Mouse (Mus musculus) heart, embryonic 13.5 days (tissue): ENCODE data around the gene Arhgap20. TPM values are rescaled to one million over a fixed set of nuclear protein-coding genes. Genes with fewer than 3 reads are reported as not detected.

Experiments used
- ATAC-seq: fragments of 200-750 bp; cut with Nextera tagmentation; 2 replicates; pipeline ENCODE4 v1.8.0; 2017; ENCODE audit warnings: moderate TSS enrichment; ENCODE audit not compliant: insufficient number of reproducible peaks, low FRiP score, low TSS enrichment; ENCODE audit errors: extremely low read depth
- H3K27ac ChIP-seq: fragments of 300-500 bp; sonication (generic); replicated peaks from 2 replicates; pipeline ENCODE4 v1.5.1; 2015; ENCODE audit warnings: moderate library complexity, mild to moderate bottlenecking, inconsistent platforms
- H3K27me3 ChIP-seq: fragments of 300-500 bp; sonication (generic); replicated peaks from 2 replicates; pipeline ENCODE4 v1.6.1; 2015; ENCODE audit warnings: mild to moderate bottlenecking, inconsistent platforms
- H3K36me3 ChIP-seq: fragments of 300-500 bp; sonication (generic); 2 replicates; pipeline ENCODE4 v1.6.1; 2015; ENCODE audit warnings: mild to moderate bottlenecking, inconsistent platforms
- H3K4me1 ChIP-seq: fragments of 300-500 bp; sonication (generic); 2 replicates; pipeline ENCODE4 v1.6.1; 2015; ENCODE audit warnings: inconsistent platforms
- H3K4me2 ChIP-seq: fragments of 300-500 bp; sonication (generic); 2 replicates; pipeline ENCODE4 v1.6.1; 2015; ENCODE audit warnings: inconsistent platforms, mild to moderate bottlenecking, moderate library complexity
- H3K4me3 ChIP-seq: fragments of 300-500 bp; sonication (generic); 2 replicates; pipeline ENCODE4 v1.5.1; 2015; ENCODE audit warnings: moderate library complexity, mild to moderate bottlenecking, inconsistent platforms
- H3K9ac ChIP-seq: fragments of 300-500 bp; sonication (generic); 2 replicates; pipeline ENCODE4 v1.6.1; 2015; ENCODE audit warnings: inconsistent platforms, mild to moderate bottlenecking, moderate library complexity
- H3K9me3 ChIP-seq: fragments of 300-500 bp; sonication (generic); 2 replicates; pipeline ENCODE4 v1.6.1; 2016; ENCODE audit warnings: inconsistent platforms
- WGBS: fragments of 180-500 bp; shearing (Covaris S2); methylation state at CpG from one replicate; pipeline ENCODE4 v1.1.7; 2015; ENCODE audit warnings: mixed read lengths; 5-methylcytosine and 5-hydroxymethylcytosine counted together
- polyA plus RNA-seq: library from polyadenylated mRNA; unstranded; fragments of >200 nt; fragmentation: Nextera tagmentation; extraction: Ambion mirVana; gene quantifications from 2 replicates; pipeline ENCODE4 v1.2.1, GENCODE M21; 2015

The Arhgap20 gene
- polyA plus RNA-seq, 1 experiment from 2014 or later = 1.5 TPM

DNA sequence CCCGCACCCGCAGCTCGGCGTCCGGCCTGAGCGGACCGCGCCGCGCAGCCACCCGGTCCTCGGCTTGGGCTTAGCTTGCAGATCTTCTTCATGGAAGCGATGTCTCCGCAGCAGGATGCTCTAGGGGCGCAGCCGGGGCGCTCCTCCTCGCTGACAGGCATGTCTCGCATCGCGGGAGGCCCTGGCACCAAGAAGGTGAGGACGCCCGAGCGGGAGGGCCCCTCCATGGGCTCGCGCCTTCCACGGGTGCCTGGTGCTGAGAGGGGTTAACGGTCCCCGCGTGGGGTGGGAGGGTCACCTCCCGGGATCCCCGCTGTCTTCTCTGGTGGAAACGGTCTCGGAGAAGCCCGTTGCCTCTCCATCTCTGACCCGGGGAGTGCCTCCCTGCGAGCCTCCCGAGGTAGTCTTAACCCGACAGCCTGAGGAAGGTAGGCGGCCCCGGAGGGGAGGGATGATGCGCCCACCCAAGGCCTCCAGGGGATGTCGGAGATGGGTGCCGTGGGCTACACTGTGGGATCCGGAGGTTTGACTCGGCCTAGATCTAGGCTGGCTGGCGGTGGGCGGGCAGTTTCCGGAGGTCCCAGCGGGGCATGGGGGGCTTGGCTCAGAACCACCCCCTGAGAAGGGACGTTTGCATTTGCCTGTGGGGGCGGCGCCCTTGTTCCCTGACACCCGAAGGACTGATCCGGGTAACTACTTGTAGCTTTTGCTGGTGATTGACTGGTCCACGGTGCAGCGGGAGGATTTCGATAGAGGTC is 459 bp downstream of the Arhgap20 start:
- WGBS = 0% methylated on average over 58 of the region's 58 CpGs
- no peaks in the 10 kb centered on the region for H3K9me3 ChIP-seq
- H3K4me2 ChIP-seq = peak overlapping the region; percentile 98
- peak overlapping the region; percentile 81 for H3K4me3 ChIP-seq
- H3K9ac ChIP-seq = peak overlapping the region; percentile 82
- H3K27ac ChIP-seq = no peak overlapping the region
- H3K36me3 ChIP-seq = no peaks in the 10 kb centered on the region
- peaks cover 65% of the 10 kb centered on the region for H3K27me3 ChIP-seq
- peaks cover 27% of the 10 kb centered on the region for H3K4me1 ChIP-seq
- ATAC-seq = no peak

DNA sequence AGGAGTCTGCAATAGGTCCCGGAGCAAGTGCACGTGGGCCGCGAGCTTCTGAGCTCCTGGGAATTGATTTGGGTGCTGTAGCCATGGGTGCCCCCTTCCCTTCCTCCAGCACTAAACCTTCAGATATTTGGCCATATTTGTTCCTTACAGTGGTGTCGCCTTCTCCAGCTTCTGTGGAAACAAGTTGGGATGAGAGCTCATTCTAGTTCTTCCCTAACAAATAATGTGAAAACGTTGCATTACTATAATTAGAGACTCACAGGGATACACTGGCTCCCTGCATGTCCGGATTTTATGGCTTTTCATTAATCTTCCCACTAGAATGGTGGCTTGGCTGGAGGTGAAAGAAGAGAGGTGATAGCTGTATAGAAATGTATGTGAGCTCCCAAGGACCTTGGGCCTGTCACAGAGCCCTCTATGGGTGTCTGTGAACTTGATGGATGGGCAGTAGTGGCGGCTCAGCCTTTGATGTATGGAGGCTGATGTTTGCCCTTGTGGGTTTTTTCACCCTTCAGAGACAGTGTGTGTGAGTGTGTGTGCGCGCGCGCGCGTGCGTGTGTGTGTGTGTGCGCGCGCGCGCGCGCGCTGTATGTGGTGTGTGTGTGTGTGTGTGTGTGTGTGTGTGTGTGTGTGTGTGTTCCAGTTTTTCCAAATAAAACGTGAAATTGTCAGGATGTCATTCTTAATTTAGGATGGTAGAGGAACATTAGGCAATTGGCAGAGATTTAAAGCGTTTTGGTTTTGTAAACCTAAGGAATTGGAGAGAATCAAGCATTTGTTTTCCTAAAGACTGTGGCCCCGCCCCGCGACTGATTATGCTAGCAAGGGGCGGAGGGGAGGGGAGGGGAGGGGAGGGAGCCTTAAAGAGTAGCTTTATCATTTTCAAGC is 1.3 kb downstream of the Arhgap20 start:
- Histone ChIP-seq H3K9me3 (no peaks in the 10 kb centered on the region), H3K4me2 (peak overlapping the region; percentile 98), H3K27ac (no peak overlapping the region), H3K27me3 (peaks cover 57% of the 10 kb centered on the region), H3K4me1 (peaks cover 27% of the 10 kb centered on the region), H3K36me3 (no peaks in the 10 kb centered on the region), H3K9ac (peak overlapping the region; percentile 82), H3K4me3 (peak overlapping the region; percentile 81)
- ATAC-seq = no peak
- WGBS = under 1% methylated on average over 29 of the region's 29 CpGs

DNA sequence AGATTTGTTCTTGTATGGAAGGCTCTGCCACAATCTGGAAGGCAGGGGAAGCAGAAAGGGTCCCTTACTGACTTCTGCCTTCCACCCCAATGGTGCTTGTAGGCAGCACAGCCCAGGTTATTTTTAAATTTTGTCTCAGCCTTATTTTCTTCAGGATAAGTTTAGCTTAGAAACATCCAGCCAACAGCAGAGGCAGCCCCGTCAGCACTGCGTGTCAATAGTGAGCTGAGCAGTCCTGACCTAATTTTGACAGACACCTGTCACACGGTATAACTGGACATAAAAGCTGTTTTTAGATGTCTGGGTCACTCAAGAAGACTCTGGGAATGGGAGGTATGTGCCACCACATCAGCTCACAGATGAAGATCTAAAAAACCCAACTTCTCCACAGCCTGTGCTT is 9.1 kb downstream of the Arhgap20 start:
- Histone ChIP-seq H3K4me2 (no peak overlapping the region), H3K9me3 (no peaks in the 10 kb centered on the region), H3K36me3 (no peaks in the 10 kb centered on the region), H3K4me3 (no peak overlapping the region), H3K4me1 (0 out of 2 replicates have a peak, but pooled peaks cover 7% of the 10 kb centered on the region), H3K9ac (no peak overlapping the region), H3K27ac (no peak overlapping the region), H3K27me3 (peaks cover 5% of the 10 kb centered on the region; the same call in 1 of the 2 replicates)
- 51% methylated on average over 3 of the region's 3 CpGs for WGBS
- ATAC-seq = no peak

DNA sequence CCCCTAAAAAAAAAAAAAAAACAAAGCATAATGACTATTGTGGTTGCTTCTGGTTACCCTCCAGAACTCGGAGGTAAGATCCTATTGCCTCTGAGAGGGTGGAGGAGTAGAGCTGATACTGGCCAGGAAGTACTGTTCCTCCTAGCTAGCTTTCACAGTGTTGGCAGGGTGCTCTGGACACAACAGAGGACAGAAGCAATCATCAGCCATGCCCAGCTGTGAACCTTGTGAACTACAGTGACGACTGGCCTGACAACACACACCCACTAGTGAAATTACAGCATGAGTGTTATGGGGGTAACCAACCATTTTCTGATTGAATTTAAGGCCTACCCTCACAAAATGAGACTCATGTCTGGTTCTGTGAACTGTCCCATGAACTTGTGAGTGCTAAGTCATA is 11.3 kb downstream of the Arhgap20 start:
- Histone ChIP-seq H3K27me3 (0 out of 2 replicates have a peak, but pooled peaks cover 5% of the 10 kb centered on the region), H3K4me2 (no peak overlapping the region), H3K36me3 (no peaks in the 10 kb centered on the region), H3K27ac (no peak overlapping the region), H3K9ac (no peak overlapping the region), H3K4me1 (0 out of 2 replicates have a peak, but pooled peaks cover 7% of the 10 kb centered on the region), H3K4me3 (no peak overlapping the region), H3K9me3 (no peaks in the 10 kb centered on the region)
- no peak for ATAC-seq
- 56% methylated on average over 2 of the region's 2 CpGs for WGBS

DNA sequence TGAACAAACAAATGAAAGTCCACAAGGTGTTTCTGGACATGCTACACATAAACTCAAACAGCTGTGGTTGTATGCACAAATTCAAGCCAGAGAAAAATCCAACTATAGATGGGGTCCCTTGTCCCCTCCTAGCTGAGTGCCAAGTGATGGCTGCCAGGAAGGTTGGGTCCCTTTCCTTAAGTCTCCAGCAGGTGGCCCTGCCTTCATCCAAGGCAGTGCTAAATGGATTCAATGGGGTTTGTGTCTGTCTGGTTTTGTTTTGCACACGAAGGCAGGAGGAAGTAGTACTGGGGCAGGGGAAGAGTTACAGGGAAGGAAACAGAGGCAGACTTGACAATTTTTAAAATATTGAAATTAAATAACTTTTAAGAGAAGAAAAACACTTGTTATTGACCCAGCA is 12.0 kb downstream of the Arhgap20 start:
- 0 out of 2 replicates have a peak, but pooled peaks cover 7% of the 10 kb centered on the region for H3K4me1 ChIP-seq
- WGBS = 4% methylated on average over 1 of the region's 1 CpGs
- H3K4me3 ChIP-seq = no peak overlapping the region
- no peak for ATAC-seq
- H3K36me3 ChIP-seq = no peaks in the 10 kb centered on the region
- no peaks in the 10 kb centered on the region for H3K9me3 ChIP-seq
- H3K9ac ChIP-seq = no peak overlapping the region
- no peak overlapping the region for H3K4me2 ChIP-seq
- 0 out of 2 replicates have a peak, but pooled peaks cover 2% of the 10 kb centered on the region for H3K27me3 ChIP-seq
- H3K27ac ChIP-seq = no peak overlapping the region

DNA sequence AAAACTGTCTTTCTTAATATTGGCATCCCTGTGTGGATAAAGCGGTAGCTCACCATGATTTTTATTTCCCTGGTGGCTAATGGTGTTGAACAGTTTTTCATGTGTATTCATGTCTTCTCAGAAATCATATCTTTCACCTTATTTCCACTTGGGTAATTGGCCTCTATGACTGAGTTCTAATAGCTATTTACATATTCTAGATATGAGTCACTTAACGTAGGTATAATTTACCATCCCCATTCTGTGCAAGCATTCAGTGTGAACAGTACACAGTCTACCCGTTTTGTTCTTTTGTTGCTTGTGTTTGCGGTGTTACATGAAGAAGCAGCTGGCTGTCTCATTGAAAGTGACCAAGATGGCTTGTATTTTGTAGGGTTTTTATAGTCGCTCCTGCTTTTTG is 14.1 kb downstream of the Arhgap20 start:
- Histone ChIP-seq H3K4me2 (no peak overlapping the region), H3K36me3 (no peaks in the 10 kb centered on the region), H3K27ac (no peak overlapping the region), H3K4me3 (no peak overlapping the region), H3K27me3 (no peaks in the 10 kb centered on the region), H3K9ac (no peak overlapping the region), H3K4me1 (0 out of 2 replicates have a peak, but pooled peaks cover 3% of the 10 kb centered on the region), H3K9me3 (no peaks in the 10 kb centered on the region)
- ATAC-seq = no peak
- 78% methylated on average over 5 of the region's 5 CpGs for WGBS

DNA sequence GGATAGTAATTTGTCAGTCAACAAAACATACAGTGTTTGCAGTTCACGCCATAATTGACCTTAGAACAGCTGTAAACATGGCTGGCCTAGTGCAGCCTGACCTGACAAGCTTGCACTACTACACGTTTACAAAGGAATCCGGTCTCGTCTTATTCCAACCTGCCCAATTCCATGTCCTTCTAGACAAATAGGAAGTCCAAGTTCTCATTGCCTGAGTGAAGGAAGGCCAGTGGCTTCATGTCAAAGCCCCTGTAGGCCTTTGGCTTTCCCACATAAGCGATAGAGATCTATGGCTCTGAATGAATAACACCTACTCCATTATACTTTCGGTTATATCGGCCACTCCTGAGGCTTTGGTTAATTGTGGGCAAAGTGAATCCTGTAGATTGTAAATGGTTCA is 16.0 kb downstream of the Arhgap20 start:
- 84% methylated on average over 7 of the region's 7 CpGs for WGBS
- H3K27ac ChIP-seq = no peak overlapping the region
- H3K4me3 ChIP-seq = no peak overlapping the region
- no peak overlapping the region for H3K4me2 ChIP-seq
- no peak for ATAC-seq
- H3K4me1 ChIP-seq = no peaks in the 10 kb centered on the region
- no peaks in the 10 kb centered on the region for H3K36me3 ChIP-seq
- no peak overlapping the region for H3K9ac ChIP-seq
- H3K27me3 ChIP-seq = no peaks in the 10 kb centered on the region
- no peaks in the 10 kb centered on the region for H3K9me3 ChIP-seq

DNA sequence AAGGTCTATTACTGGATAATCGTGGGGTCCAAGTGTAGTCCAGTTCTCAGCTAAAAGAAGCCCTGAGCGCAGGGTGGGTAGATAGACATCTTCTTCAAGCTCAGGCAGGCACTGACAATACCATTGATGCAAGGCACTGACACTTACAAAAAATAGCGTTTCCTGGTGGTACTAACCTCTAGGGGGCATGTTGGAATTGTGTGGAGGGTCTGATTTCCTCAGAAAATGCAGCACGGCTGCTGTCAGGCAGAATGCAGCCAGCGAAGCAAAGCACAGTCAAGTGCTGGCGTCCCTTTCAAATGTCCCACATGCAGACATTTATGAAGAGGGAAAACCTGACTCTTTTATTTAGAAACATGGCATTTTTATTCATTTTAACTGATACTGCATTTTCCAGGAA is 22.2 kb downstream of the Arhgap20 start:
- Histone ChIP-seq H3K27ac (no peak overlapping the region), H3K9me3 (no peaks in the 10 kb centered on the region), H3K4me1 (no peaks in the 10 kb centered on the region), H3K9ac (no peak overlapping the region), H3K4me3 (no peak overlapping the region), H3K27me3 (no peaks in the 10 kb centered on the region), H3K36me3 (no peaks in the 10 kb centered on the region), H3K4me2 (no peak overlapping the region)
- ATAC-seq = no peak
- 29% methylated on average over 6 of the region's 6 CpGs for WGBS

DNA sequence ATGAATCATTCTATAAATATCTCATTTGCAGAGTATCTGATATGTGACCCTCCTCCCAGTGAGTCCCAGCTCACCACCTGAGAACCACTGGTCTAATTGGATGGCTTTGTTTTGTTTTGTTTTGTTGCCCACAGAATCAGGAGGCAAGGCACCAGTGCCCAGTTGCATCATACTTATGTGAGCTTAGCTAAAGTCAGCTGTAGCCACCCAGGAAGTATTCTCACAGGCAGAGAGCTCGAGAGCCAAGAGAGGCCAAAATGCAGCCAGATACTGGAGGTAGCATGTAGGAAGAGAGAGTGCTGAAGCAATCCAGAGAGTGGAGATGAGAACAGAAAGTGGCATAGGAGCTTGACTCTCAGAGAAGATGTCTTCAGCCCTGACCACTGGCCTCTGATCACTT is 23.3 kb downstream of the Arhgap20 start:
- Histone ChIP-seq H3K4me1 (no peaks in the 10 kb centered on the region), H3K9ac (no peak overlapping the region), H3K4me2 (no peak overlapping the region), H3K36me3 (no peaks in the 10 kb centered on the region), H3K9me3 (no peaks in the 10 kb centered on the region), H3K4me3 (no peak overlapping the region), H3K27ac (no peak overlapping the region), H3K27me3 (no peaks in the 10 kb centered on the region)
- ATAC-seq = no peak
- WGBS = 40% methylated on average over 1 of the region's 1 CpGs

DNA sequence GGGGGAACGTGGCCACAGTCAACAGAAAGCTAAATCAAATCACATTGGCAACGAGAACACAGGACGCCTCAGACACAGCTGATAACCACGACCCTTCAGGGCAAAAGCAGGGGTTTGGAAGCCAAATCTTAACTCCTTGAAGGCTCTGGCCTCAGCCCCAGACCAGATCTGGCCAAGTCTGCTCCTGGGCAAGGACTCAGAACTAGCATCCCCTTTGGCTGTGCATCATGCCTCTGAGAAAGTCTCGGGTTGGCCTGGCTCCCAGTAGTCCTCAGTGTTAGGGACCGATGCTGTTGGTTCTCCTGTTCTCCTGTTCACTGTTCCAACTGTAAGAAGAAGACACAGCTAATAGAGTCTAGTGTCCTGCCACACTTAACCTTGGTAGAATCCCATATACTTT is 30.1 kb downstream of the Arhgap20 start:
- Histone ChIP-seq H3K27ac (no peak overlapping the region), H3K4me1 (peaks cover 5% of the 10 kb centered on the region), H3K4me3 (no peak overlapping the region), H3K4me2 (no peak overlapping the region), H3K27me3 (no peaks in the 10 kb centered on the region), H3K36me3 (no peaks in the 10 kb centered on the region), H3K9me3 (no peaks in the 10 kb centered on the region), H3K9ac (no peak overlapping the region)
- ATAC-seq = no peak
- 56% methylated on average over 6 of the region's 6 CpGs for whole genome bisulfite sequencing

DNA sequence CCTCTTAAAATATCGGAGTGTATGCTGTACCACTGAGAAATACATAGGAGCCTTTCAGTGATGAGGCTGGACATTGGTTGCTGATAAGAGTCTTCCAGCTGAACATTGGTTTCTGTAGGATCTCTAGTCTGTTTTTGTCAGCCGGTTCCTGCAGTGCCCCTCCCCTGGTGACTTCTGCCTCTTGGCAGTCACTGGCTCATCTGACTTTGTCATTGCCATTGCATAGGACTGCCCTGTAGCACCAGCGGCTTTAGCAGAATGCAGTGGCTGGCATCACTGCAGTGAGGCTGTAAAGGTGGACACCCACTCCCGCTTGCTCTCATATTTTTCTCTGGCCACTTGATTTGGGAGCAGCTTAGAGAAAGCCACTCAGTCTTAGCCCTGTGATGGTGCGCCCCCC is 33.1 kb downstream of the Arhgap20 start:
- Histone ChIP-seq H3K9ac (no peak overlapping the region), H3K4me1 (peaks cover 5% of the 10 kb centered on the region), H3K9me3 (no peaks in the 10 kb centered on the region), H3K27me3 (no peaks in the 10 kb centered on the region), H3K27ac (no peak overlapping the region), H3K36me3 (no peaks in the 10 kb centered on the region), H3K4me3 (no peak overlapping the region), H3K4me2 (no peak overlapping the region)
- 69% methylated on average over 5 of the region's 5 CpGs for WGBS
- ATAC-seq = no peak
